ENCODE assay signal across 8 mouse cellular contexts in the genomic region with DNA sequence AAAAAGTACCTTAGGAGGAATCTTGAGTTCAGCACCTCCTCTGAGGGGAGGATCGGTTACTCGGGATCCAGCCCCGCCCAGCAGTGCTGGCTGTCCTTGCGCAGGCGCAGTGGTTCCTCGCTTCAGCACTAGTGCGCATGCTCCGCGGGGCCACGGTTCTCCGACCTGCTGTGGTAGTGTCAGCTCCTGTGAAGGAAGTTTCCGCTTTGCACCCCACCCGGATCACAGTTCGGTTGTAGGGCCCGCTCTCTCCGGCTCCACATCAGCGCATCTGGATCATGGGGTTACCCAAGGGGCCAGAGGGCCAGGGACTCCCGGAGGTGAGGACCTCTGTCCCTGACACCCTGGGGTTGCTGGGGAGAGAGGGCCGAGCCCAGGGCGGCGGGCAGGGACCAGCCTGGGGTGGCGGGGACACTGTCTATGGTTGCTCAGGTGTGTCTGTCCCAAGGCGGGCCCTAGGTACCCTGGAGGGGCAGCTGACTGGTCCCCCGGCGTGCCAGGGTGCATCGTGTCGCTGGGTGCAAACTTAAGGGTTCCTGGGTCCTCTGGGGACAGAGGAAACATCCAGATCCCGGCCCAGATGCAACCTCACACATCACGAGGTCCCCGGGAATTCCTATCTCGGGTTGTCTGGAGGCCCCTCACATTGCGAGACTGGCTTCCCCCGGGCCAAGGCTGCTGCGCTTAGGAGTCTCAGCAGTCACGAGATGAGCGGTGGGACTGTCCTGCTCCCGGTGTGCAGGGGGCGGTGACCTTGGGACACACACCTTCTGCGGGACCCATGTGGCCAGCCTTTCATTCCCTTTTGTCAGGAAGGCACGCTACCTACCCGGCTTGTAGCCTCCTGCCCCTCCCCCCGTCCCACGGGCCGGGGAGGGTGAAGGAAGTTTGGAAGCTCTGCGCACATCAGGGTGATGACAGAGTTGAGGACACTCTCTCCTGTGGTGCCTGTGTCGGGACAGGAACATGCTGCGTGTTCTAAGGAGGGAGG. TPM values are rescaled to one million over a fixed set of nuclear protein-coding genes. Genes with fewer than 3 reads are reported as not detected.
DNase-seq lines count a peak whose midpoint lies in the region; ATAC-seq lines count a peak whose summit lies in the region.

A gene (plus strand): TSS at position 112 of the 991 bp plus-strand sequence.

- peak; percentile 94 for ATAC-seq in intestine, embryonic 14.5 days (replicated peaks; ENCODE audit: low FRiP score, low TSS enrichment, low read depth)

- no peaks in the 10 kb centered on the region for H3K9me3 ChIP-seq in intestine, embryonic 14.5 days (ENCODE audit: control insufficient read depth, low read length)

- peak within 1 kb of the TSS; percentile 84 for H3K4me3 ChIP-seq in intestine, embryonic 14.5 days (ENCODE audit: low read depth, low read length)

- peaks cover 4% of the 10 kb centered on the region; the same call in 1 of the 2 replicates for H3K4me1 ChIP-seq in intestine, embryonic 14.5 days (replicated peaks; ENCODE audit: control insufficient read depth, insufficient read depth, low read length)

- under 1% methylated on average over 47 of the region's 47 CpGs for WGBS in intestine, embryonic 14.5 days

- no peak within 1 kb of the TSS for H3K27ac ChIP-seq in intestine, embryonic 14.5 days (ENCODE audit: low read depth)

- H3K9ac ChIP-seq in intestine, embryonic 14.5 days (ENCODE audit: low read length) = peak within 1 kb of the TSS; percentile 75

- DNase-seq in adrenal gland, adult 18-20 months (ENCODE audit: low spot score in 2 of 2) = peak; percentile 100
- peak; percentile 95 for DNase-seq in embryo, embryonic 11 days
- peak; percentile 96 for DNase-seq in gastrocnemius, postnatal 25 days
- DNase-seq in intestine, embryonic 14.5 days (ENCODE audit: low spot score) = peak; percentile 99
- DNase-seq in left cerebral cortex, postnatal 14 days (ENCODE audit: low spot score in 2 of 2) = peak; percentile 97 to 99
- DNase-seq in mesoderm, embryonic 11.5 days (ENCODE audit: low read depth, low spot score) = peak; percentile 96
- DNase-seq in right cerebral cortex, postnatal 36 days (ENCODE audit: low spot score in 2 of 2) = peak; percentile 95 to 96
- DNase-seq in yolk sac, embryonic 10.5 days (ENCODE audit: low spot score) = peak; percentile 93

- H3K27me3 ChIP-seq in intestine, embryonic 14.5 days (replicated peaks; ENCODE audit: control insufficient read depth, insufficient read depth, low read length) = no peaks in the 10 kb centered on the region

- H3K4me2 ChIP-seq in intestine, embryonic 14.5 days (ENCODE audit: low read length) = peak within 1 kb of the TSS; percentile 95

- H3K36me3 ChIP-seq in intestine, embryonic 14.5 days (ENCODE audit: control insufficient read depth, insufficient read depth, low read length) = peaks cover 8% of the 10 kb centered on the region; the same call in 1 of the 2 replicates

- intact Hi-C loops in left cerebral cortex, postnatal 14 days (cut with DNase I) = no loop called here

RNA-seq across cellular contexts. Expression of the gene that starts here (rescaled TPM):
- total RNA-seq in adrenal gland, adult 18-20 months (2021) = 10 to 100 TPM; 22.9 to 23.5 TPM
- 10 to 100 TPM; 10.3 to 10.5 TPM for total RNA-seq in gastrocnemius, postnatal 25 days (2021)
- 9.3 and 10.1 TPM in 2 replicates for polyA plus RNA-seq in intestine, embryonic 14.5 days (2014; fragmentation: Nextera tagmentation; extraction: Ambion mirVana)
- total RNA-seq in left cerebral cortex, postnatal 14 days (2021) = 10 to 100 TPM; 19.7 to 23.4 TPM
